Mouse (Mus musculus): Measurements from ENCODE around the gene H2-K1.

- TF ChIP-seq CTCF (IDR thresholded peaks at IDR 0.05; ENCODE audit: low read depth, low read length) = no peak
- no peak for TF ChIP-seq TAL1 (conservative IDR thresholded peaks at IDR 0.05; ENCODE audit: low read depth, low read length)
- no peak for TF ChIP-seq GATA2 (IDR thresholded peaks at IDR 0.05; ENCODE audit: borderline replicate concordance, low read depth, low read length)
These were observed 32.1 kb upstream of the H2-K1 start for GRCm38 (mm10) chr17:34032174-34032632.

All from G1E (cell line).